Mouse (Mus musculus): ENCODE results near the gene Slc39a11.

Slc39a11 gene

GRCm38 (mm10) chr11:113502968-113503367, 146.9 kb downstream of the Slc39a11 start:
- no peak for DNase-seq

- no peak for DNase-seq
Measured at GRCm38 (mm10) chr11:113500631-113501305, 149.1 kb downstream of the Slc39a11 start.

- peak; percentile 40 to 67 for DNase-seq
Measured at GRCm38 (mm10) chr11:113498889-113499288, 151.0 kb downstream of the Slc39a11 start.

- DNase-seq: no peak
Measured at GRCm38 (mm10) chr11:113494021-113494546, 155.8 kb downstream of the Slc39a11 start.

GRCm38 (mm10) chr11:113490530-113491520, 159.1 kb downstream of the Slc39a11 start:
- no peak for DNase-seq

GRCm38 (mm10) chr11:113487603-113488335, 162.1 kb downstream of the Slc39a11 start:
- DNase-seq: peak; percentile 51 to 73

GRCm38 (mm10) chr11:113484037-113484436, 165.8 kb downstream of the Slc39a11 start:
- no peak for DNase-seq

- no peak for DNase-seq
Measured at GRCm38 (mm10) chr11:113477550-113477949, 172.3 kb downstream of the Slc39a11 start.

- DNase-seq: no peak
Measured at GRCm38 (mm10) chr11:113476720-113477119, 173.2 kb downstream of the Slc39a11 start.

GRCm38 (mm10) chr11:113475491-113475890, 174.4 kb downstream of the Slc39a11 start:
- no peak for DNase-seq

GRCm38 (mm10) chr11:113473998-113474534, 175.8 kb downstream of the Slc39a11 start:
- DNase-seq: no peak

- no peak for DNase-seq
Measured at GRCm38 (mm10) chr11:113471936-113472335, 177.9 kb downstream of the Slc39a11 start.

- DNase-seq: no peak
Measured at GRCm38 (mm10) chr11:113469919-113470785, 179.7 kb downstream of the Slc39a11 start.

- no peak for DNase-seq
Measured at GRCm38 (mm10) chr11:113468016-113468415, 181.9 kb downstream of the Slc39a11 start.

- DNase-seq: no peak
Measured at GRCm38 (mm10) chr11:113467313-113467811, 182.5 kb downstream of the Slc39a11 start.

GRCm38 (mm10) chr11:113460118-113460517, 189.8 kb downstream of the Slc39a11 start:
- DNase-seq: no peak

GRCm38 (mm10) chr11:113458582-113459210, 191.2 kb downstream of the Slc39a11 start:
- DNase-seq: no peak

GRCm38 (mm10) chr11:113452861-113453568, 196.9 kb downstream of the Slc39a11 start:
- no peak for DNase-seq

GRCm38 (mm10) chr11:113451301-113451700, 198.6 kb downstream of the Slc39a11 start:
- DNase-seq: no peak

GRCm38 (mm10) chr11:113450665-113451064, 199.2 kb downstream of the Slc39a11 start:
- no peak for DNase-seq

Data from lung, adult 18-20 months (tissue).